Mouse (Mus musculus) midbrain, embryonic 14.5 days (tissue): Measurements from ENCODE around the gene Pold2. TPM values are rescaled to one million over a fixed set of nuclear protein-coding genes. Genes with fewer than 3 reads are reported as not detected.
"Not testable (repeated sequence)": the region's sequence is repeated elsewhere in the genome, so short reads cannot be mapped to it uniquely, and the experiment has no call there.

Experiments used
- ATAC-seq: fragments of 200-750 bp; cut with Nextera tagmentation; 2 replicates; pipeline ENCODE4 v1.8.0; 2017; ENCODE audit warnings: moderate number of reproducible peaks, moderate library complexity; ENCODE audit not compliant: low FRiP score, low TSS enrichment
- DNase-seq: peaks from one replicate; pipeline ENCODE4 v3.0.0-alpha.2; 2015
- H3K27ac ChIP-seq: fragments of 300-500 bp; sonication (generic); replicated peaks from 2 replicates; pipeline ENCODE4 v1.5.1; 2014; ENCODE audit warnings: mild to moderate bottlenecking, low read depth, low read length, moderate library complexity
- H3K27me3 ChIP-seq: fragments of 300-500 bp; sonication (generic); 2 replicates; pipeline ENCODE4 v1.6.1; 2014; ENCODE audit warnings: low read length, control low read depth, mixed read lengths; ENCODE audit not compliant: control insufficient read depth, insufficient read depth
- H3K36me3 ChIP-seq: fragments of 300-500 bp; sonication (generic); 2 replicates; pipeline ENCODE4 v1.6.1; 2014; ENCODE audit warnings: low read length, control low read depth; ENCODE audit not compliant: control insufficient read depth, insufficient read depth
- H3K4me1 ChIP-seq: fragments of 300-500 bp; sonication (generic); 2 replicates; pipeline ENCODE4 v1.6.1; 2014; ENCODE audit warnings: mild to moderate bottlenecking, antibody characterized with exemption, low read length, control low read depth; ENCODE audit not compliant: control insufficient read depth, insufficient read depth
- H3K4me2 ChIP-seq: fragments of 300-500 bp; sonication (generic); 2 replicates; pipeline ENCODE4 v1.6.1; 2014; ENCODE audit warnings: mild to moderate bottlenecking, low read length, moderate library complexity
- H3K4me3 ChIP-seq: fragments of 300-500 bp; sonication (generic); replicated peaks from 2 replicates; pipeline ENCODE4 v1.5.1; 2014; ENCODE audit warnings: low read depth, low read length
- H3K9ac ChIP-seq: fragments of 300-500 bp; sonication (generic); replicated peaks from 2 replicates; pipeline ENCODE4 v1.6.1; 2014; ENCODE audit warnings: mild to moderate bottlenecking, low read length, moderate library complexity
- H3K9me3 ChIP-seq: fragments of 300-500 bp; sonication (generic); 2 replicates; pipeline ENCODE4 v1.6.1; 2016; ENCODE audit warnings: low read length, control low read depth, mixed read lengths; ENCODE audit not compliant: control insufficient read depth
- WGBS: fragments of 180-500 bp; shearing (Covaris S2); extraction: QIAGEN DNeasy Blood & Tissue Kit; methylation state at CpG from one replicate; pipeline ENCODE4 v1.1.7; 2014; 5-methylcytosine and 5-hydroxymethylcytosine counted together
- polyA plus RNA-seq: library from polyadenylated mRNA; unstranded; fragments of >200 nt; fragmentation: Nextera tagmentation; extraction: Ambion mirVana; gene quantifications from 2 replicates; pipeline ENCODE4 v1.2.1, GENCODE M21; 2014

Gene Pold2
- polyA plus RNA-seq, 1 experiment from 2014 or later = 46.6 TPM

GRCm38 (mm10) chr11:5892810-5893368, 14.8 kb upstream of the Pold2 start:
- no peak for DNase-seq
- no peaks in the 10 kb centered on the region for H3K27me3 ChIP-seq
- 0 out of 2 replicates have a peak, but pooled peaks cover 3% of the 10 kb centered on the region for H3K4me1 ChIP-seq
- H3K27ac ChIP-seq = no peak overlapping the region
- 48% methylated on average over 4 of the region's 4 CpGs for WGBS
- no peaks in the 10 kb centered on the region for H3K9me3 ChIP-seq
- H3K9ac ChIP-seq = no peak overlapping the region
- no peak overlapping the region for H3K4me3 ChIP-seq
- ATAC-seq = no peak
- no peaks in the 10 kb centered on the region for H3K36me3 ChIP-seq
- no peak overlapping the region for H3K4me2 ChIP-seq

DNA sequence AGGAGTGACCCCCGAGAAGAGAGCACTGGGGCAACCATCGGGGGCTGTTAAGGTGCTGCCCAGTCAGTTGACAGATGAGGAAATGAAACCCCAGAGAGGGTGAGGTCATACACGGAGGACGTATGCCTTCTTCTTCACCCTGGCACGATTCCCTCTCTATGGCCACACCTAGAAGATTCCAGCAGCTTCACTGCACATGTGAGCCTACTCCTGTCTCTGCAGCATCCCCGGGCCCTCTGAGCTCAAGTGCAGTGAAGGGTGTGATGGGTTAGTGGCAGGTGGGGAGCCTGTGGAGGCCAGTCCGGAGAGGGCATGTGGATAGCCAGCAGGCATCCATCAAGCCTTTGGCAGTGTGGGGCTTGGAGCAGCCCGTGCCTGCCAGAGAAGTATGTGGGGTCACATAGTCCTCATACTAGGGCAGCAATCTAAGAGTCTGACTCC, 14.1 kb upstream of the Pold2 start:
- WGBS = 71% methylated on average over 8 of the region's 8 CpGs
- H3K4me3 ChIP-seq = no peak overlapping the region
- ATAC-seq = no peak

GRCm38 (mm10) chr11:5888563-5888962, 10.5 kb upstream of the Pold2 start:
- 80% methylated on average over 5 of the region's 5 CpGs for WGBS
- not testable (repeated sequence) for H3K9ac ChIP-seq, H3K4me1 ChIP-seq, ATAC-seq, H3K9me3 ChIP-seq, H3K36me3 ChIP-seq, H3K27me3 ChIP-seq, H3K4me3 ChIP-seq, DNase-seq, H3K27ac ChIP-seq, H3K4me2 ChIP-seq

More for the DNA sequence above, 14.1 kb upstream of the Pold2 start:
- H3K9me3 ChIP-seq = no peaks in the 10 kb centered on the region
- H3K4me1 ChIP-seq = no peaks in the 10 kb centered on the region
- no peak overlapping the region; the same call in 1 of the 2 replicates for H3K9ac ChIP-seq
- no peak for DNase-seq
- no peak overlapping the region for H3K4me2 ChIP-seq
- no peaks in the 10 kb centered on the region for H3K27me3 ChIP-seq
- H3K36me3 ChIP-seq = no peaks in the 10 kb centered on the region
- H3K27ac ChIP-seq = no peak overlapping the region

GRCm38 (mm10) chr11:5887250-5887649, 9.2 kb upstream of the Pold2 start:
- Histone ChIP-seq H3K4me2 (no peak overlapping the region), H3K9me3 (no peaks in the 10 kb centered on the region), H3K9ac (no peak overlapping the region), H3K4me1 (no peaks in the 10 kb centered on the region), H3K27me3 (no peaks in the 10 kb centered on the region), H3K36me3 (no peaks in the 10 kb centered on the region), H3K4me3 (no peak overlapping the region), H3K27ac (no peak overlapping the region)
- WGBS = 6% methylated on average over 5 of the region's 5 CpGs
- DNase-seq (peak; percentile 34), ATAC-seq (no peak)

DNA sequence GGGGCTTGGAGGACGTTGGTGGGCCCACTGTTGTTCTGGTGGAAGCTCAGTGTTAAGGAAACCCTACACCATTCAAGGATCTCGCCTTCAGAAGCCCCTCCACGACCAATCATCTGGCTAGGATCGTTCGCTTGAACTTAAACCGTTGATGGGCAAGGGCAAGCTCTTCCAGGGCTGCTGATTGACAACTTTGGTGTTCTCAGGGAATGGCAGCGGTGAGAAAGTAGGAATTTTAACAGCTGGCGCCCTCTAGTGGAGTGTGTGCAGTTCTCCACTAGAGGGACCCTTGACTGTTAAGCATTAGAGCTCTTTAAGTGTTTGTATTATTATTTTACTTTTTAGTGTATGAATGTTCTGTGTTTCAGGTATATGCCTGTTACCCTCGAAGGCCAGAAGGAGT, 8.1 kb upstream of the Pold2 start:
- DNase-seq (peak; percentile 87), ATAC-seq (no peak)
- Histone ChIP-seq H3K4me1 (no peaks in the 10 kb centered on the region), H3K36me3 (no peaks in the 10 kb centered on the region), H3K27me3 (no peaks in the 10 kb centered on the region), H3K4me3 (no peak overlapping the region), H3K9me3 (no peaks in the 10 kb centered on the region), H3K4me2 (no peak overlapping the region), H3K27ac (no peak overlapping the region), H3K9ac (no peak overlapping the region)
- WGBS = 19% methylated on average over 9 of the region's 9 CpGs

GRCm38 (mm10) chr11:5882518-5882917, 4.4 kb upstream of the Pold2 start:
- Histone ChIP-seq H3K36me3 (no peaks in the 10 kb centered on the region), H3K9ac (no peak overlapping the region), H3K27ac (no peak overlapping the region), H3K4me3 (no peak overlapping the region), H3K4me1 (0 out of 2 replicates have a peak, but pooled peaks cover 4% of the 10 kb centered on the region), H3K27me3 (no peaks in the 10 kb centered on the region), H3K4me2 (no peak overlapping the region), H3K9me3 (no peaks in the 10 kb centered on the region)
- no peak for ATAC-seq
- DNase-seq = no peak
- 86% methylated on average over 8 of the region's 8 CpGs for WGBS

- Histone ChIP-seq H3K4me3 (no peak overlapping the region), H3K4me1 (peaks cover 10% of the 10 kb centered on the region), H3K27me3 (no peaks in the 10 kb centered on the region), H3K9me3 (no peaks in the 10 kb centered on the region), H3K4me2 (no peak overlapping the region), H3K36me3 (peaks cover 5% of the 10 kb centered on the region), H3K9ac (no peak overlapping the region), H3K27ac (no peak overlapping the region)
- ATAC-seq (no peak), DNase-seq (peak; percentile 68)
- WGBS = 51% methylated on average over 5 of the region's 5 CpGs
These were observed 1.8 kb upstream of the Pold2 start for GRCm38 (mm10) chr11:5879905-5880304.

- H3K9ac ChIP-seq = peak overlapping the region; percentile 69; the same call in 1 of the 2 replicates
- 43% methylated on average over 8 of the region's 8 CpGs for WGBS
- no peaks in the 10 kb centered on the region for H3K27me3 ChIP-seq
- DNase-seq = no peak
- no peaks in the 10 kb centered on the region for H3K9me3 ChIP-seq
- peak overlapping the region; percentile 59 for H3K4me3 ChIP-seq
- H3K36me3 ChIP-seq = peaks cover 18% of the 10 kb centered on the region
- H3K4me2 ChIP-seq = peak overlapping the region; percentile 73
- peaks cover 10% of the 10 kb centered on the region for H3K4me1 ChIP-seq
- H3K27ac ChIP-seq = peak overlapping the region; percentile 88
- no peak for ATAC-seq
These were observed 569 bp upstream of the Pold2 start for GRCm38 (mm10) chr11:5878661-5879060.

DNA sequence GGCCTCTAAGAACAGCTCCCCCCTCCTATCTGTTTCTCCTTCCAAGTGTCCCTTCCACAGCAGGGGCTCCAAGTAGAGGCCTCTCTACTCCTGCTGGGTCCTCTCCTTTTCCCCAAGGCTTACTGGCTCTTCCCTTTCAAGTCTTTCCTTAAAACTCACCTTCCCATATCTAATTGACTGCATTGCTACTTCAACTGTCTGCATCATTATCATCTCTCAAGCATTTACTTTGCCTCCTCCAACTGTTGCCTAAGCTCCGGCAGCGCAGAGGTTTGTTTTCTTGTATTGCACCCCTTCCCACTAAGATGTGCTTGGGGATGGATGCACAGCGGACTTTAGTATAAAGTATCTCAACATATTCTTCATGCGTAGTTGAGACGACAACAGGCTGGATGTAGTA, 671 bp downstream of the Pold2 start:
- Histone ChIP-seq H3K27ac (no peak overlapping the region), H3K4me3 (peak overlapping the region; percentile 59), H3K27me3 (no peaks in the 10 kb centered on the region), H3K4me2 (peak overlapping the region; percentile 73), H3K4me1 (peaks cover 10% of the 10 kb centered on the region), H3K36me3 (peaks cover 30% of the 10 kb centered on the region), H3K9me3 (no peaks in the 10 kb centered on the region), H3K9ac (peak overlapping the region; percentile 51; the same call in 1 of the 2 replicates)
- ATAC-seq (no peak), DNase-seq (no peak)
- WGBS = 5% methylated on average over 5 of the region's 5 CpGs
